Mouse (Mus musculus) kidney, postnatal 0 days (tissue): ENCODE data around the gene Olr1. TPM values are rescaled to one million over a fixed set of nuclear protein-coding genes. Genes with fewer than 3 reads are reported as not detected.

Source experiments
- ATAC-seq: fragments of 200-750 bp; cut with Nextera tagmentation; replicated peaks from 2 replicates; pipeline ENCODE4 v1.8.0; 2017; ENCODE audit warnings: low read depth, moderate number of reproducible peaks, moderate TSS enrichment, moderate library complexity; ENCODE audit not compliant: low FRiP score
- DNase-seq: peaks from one replicate; pipeline ENCODE4 v3.0.0-alpha.2; 2016; ENCODE audit warnings: low spot score
- H3K27ac ChIP-seq: fragments of 300-500 bp; sonication (generic); 2 replicates; pipeline ENCODE4 v1.5.1; 2014; ENCODE audit warnings: mild to moderate bottlenecking
- H3K27me3 ChIP-seq: fragments of 300-500 bp; sonication (generic); 2 replicates; pipeline ENCODE4 v1.6.1; 2014; ENCODE audit warnings: low read length, mixed read lengths; ENCODE audit not compliant: insufficient read depth
- H3K36me3 ChIP-seq: fragments of 300-500 bp; sonication (generic); 2 replicates; pipeline ENCODE4 v1.6.1; 2014; ENCODE audit warnings: low read length, mixed read lengths; ENCODE audit not compliant: insufficient read depth
- H3K4me1 ChIP-seq: fragments of 300-500 bp; sonication (generic); replicated peaks from 2 replicates; pipeline ENCODE4 v1.6.1; 2014; ENCODE audit warnings: antibody characterized with exemption, low read length, mixed read lengths; ENCODE audit not compliant: insufficient read depth
- H3K4me2 ChIP-seq: fragments of 300-500 bp; sonication (generic); 2 replicates; pipeline ENCODE4 v1.6.1; 2014; ENCODE audit warnings: mild to moderate bottlenecking, low read length, moderate library complexity, mixed read lengths
- H3K4me3 ChIP-seq: fragments of 300-500 bp; sonication (generic); replicated peaks from 2 replicates; pipeline ENCODE4 v1.5.1; 2014; ENCODE audit warnings: low read depth, low read length
- H3K9ac ChIP-seq: fragments of 300-500 bp; sonication (generic); 2 replicates; pipeline ENCODE4 v1.6.1; 2014; ENCODE audit warnings: low read depth, low read length
- H3K9me3 ChIP-seq: fragments of 300-500 bp; sonication (generic); replicated peaks from 2 replicates; pipeline ENCODE4 v1.6.1; 2016; ENCODE audit warnings: low read length, inconsistent platforms, mixed read lengths
- CTCF ChIP-seq: IDR thresholded peaks from 2 replicates; pipeline ENCODE4 v1.5.1; 2016; ENCODE audit warnings: antibody characterized with exemption, low read depth, mild to moderate bottlenecking, moderate library complexity
- WGBS: fragments of 180-500 bp; shearing (Covaris S2); extraction: QIAGEN DNeasy Blood & Tissue Kit; methylation state at CpG from one replicate; pipeline ENCODE4 v1.1.7; 2014; 5-methylcytosine and 5-hydroxymethylcytosine counted together
- polyA plus RNA-seq: library from polyadenylated mRNA; unstranded; fragments of >200 nt; fragmentation: Nextera tagmentation; extraction: Ambion mirVana; gene quantifications from 2 replicates; pipeline ENCODE4 v1.2.1, GENCODE M21; 2015

Gene Olr1
- polyA plus RNA-seq, 1 experiment from 2014 or later, result not detected

- Histone ChIP-seq H3K9ac (no peak overlapping the region), H3K9me3 (no peaks in the 10 kb centered on the region), H3K4me1 (peaks cover 9% of the 10 kb centered on the region), H3K27me3 (no peaks in the 10 kb centered on the region), H3K36me3 (no peaks in the 10 kb centered on the region), H3K4me3 (no peak overlapping the region), H3K4me2 (no peak overlapping the region), H3K27ac (0 out of 2 replicates have a peak overlapping the region, but pooled peaks have one; percentile 54)
- TF ChIP-seq CTCF, result no peak
- DNase-seq (no peak), ATAC-seq (no peak)
These were observed 23.3 kb upstream of the Olr1 start for GRCm38 (mm10) chr6:129530261-129530660.

- Histone ChIP-seq H3K27ac (peak overlapping the region; percentile 54; the same call in 1 of the 2 replicates), H3K4me2 (no peak overlapping the region), H3K4me1 (peaks cover 2% of the 10 kb centered on the region), H3K4me3 (no peak overlapping the region), H3K9me3 (no peaks in the 10 kb centered on the region), H3K9ac (no peak overlapping the region), H3K27me3 (no peaks in the 10 kb centered on the region), H3K36me3 (no peaks in the 10 kb centered on the region)
- DNase-seq (no peak), ATAC-seq (no peak)
- 74% methylated on average over 1 of the region's 1 CpGs for WGBS
- no peak for TF ChIP-seq CTCF
These were observed 22.6 kb upstream of the Olr1 start for GRCm38 (mm10) chr6:129529605-129530004.

- Histone ChIP-seq H3K4me2 (no peak overlapping the region), H3K4me1 (no peaks in the 10 kb centered on the region; the same call in 1 of the 2 replicates), H3K9ac (no peak overlapping the region), H3K27me3 (no peaks in the 10 kb centered on the region), H3K4me3 (no peak overlapping the region), H3K9me3 (no peaks in the 10 kb centered on the region), H3K27ac (no peak overlapping the region), H3K36me3 (no peaks in the 10 kb centered on the region)
- ATAC-seq, result no peak
- no peak for TF ChIP-seq CTCF
- WGBS, result 61% methylated on average over 2 of the region's 2 CpGs
- DNase-seq, result no peak
These were observed 20.5 kb upstream of the Olr1 start for GRCm38 (mm10) chr6:129527416-129527815.

- Histone ChIP-seq H3K27me3 (no peaks in the 10 kb centered on the region), H3K9ac (no peak overlapping the region), H3K27ac (peak overlapping the region; percentile 31; the same call in 1 of the 2 replicates), H3K9me3 (no peaks in the 10 kb centered on the region), H3K4me1 (no peaks in the 10 kb centered on the region; the same call in 1 of the 2 replicates), H3K36me3 (no peaks in the 10 kb centered on the region), H3K4me2 (no peak overlapping the region), H3K4me3 (no peak overlapping the region)
- DNase-seq, result no peak
- no peak for ATAC-seq
- TF ChIP-seq CTCF, result no peak
These were observed 19.1 kb upstream of the Olr1 start for GRCm38 (mm10) chr6:129526069-129526468.

- ATAC-seq (peak; percentile 72), DNase-seq (peak; percentile 82)
- Histone ChIP-seq H3K9ac (no peak overlapping the region), H3K27ac (no peak overlapping the region), H3K9me3 (no peaks in the 10 kb centered on the region), H3K4me2 (peak overlapping the region; percentile 19), H3K36me3 (no peaks in the 10 kb centered on the region), H3K4me1 (no peaks in the 10 kb centered on the region; the same call in 1 of the 2 replicates), H3K27me3 (no peaks in the 10 kb centered on the region), H3K4me3 (no peak overlapping the region)
- 48% methylated on average over 2 of the region's 2 CpGs for WGBS
- peak; percentile 84 for TF ChIP-seq CTCF
These were observed 10.9 kb upstream of the Olr1 start for GRCm38 (mm10) chr6:129517752-129518408.

GRCm38 (mm10) chr6:129516388-129516787 lies 9.4 kb upstream of the Olr1 start:
- no peaks in the 10 kb centered on the region for H3K27me3 ChIP-seq
- no peaks in the 10 kb centered on the region for H3K9me3 ChIP-seq
- H3K36me3 ChIP-seq, result no peaks in the 10 kb centered on the region
- no peak overlapping the region for H3K4me3 ChIP-seq
- DNase-seq, result no peak
- 0 out of 2 replicates have a peak overlapping the region, but pooled peaks have one; percentile 25 for H3K27ac ChIP-seq
- WGBS, result 89% methylated on average over 10 of the region's 10 CpGs
- no peak for ATAC-seq
- no peak overlapping the region for H3K9ac ChIP-seq
- no peaks in the 10 kb centered on the region; the same call in none of the 2 replicates for H3K4me1 ChIP-seq
- no peak for TF ChIP-seq CTCF
- peak overlapping the region; percentile 18; the same call in 1 of the 2 replicates for H3K4me2 ChIP-seq
